Comparison of ENCODE assay signal across 23 mouse cellular contexts in genomic region chr16:73874991-73875390, GRCm38 (mm10).
DNase-seq lines count a peak whose midpoint lies in the region; ATAC-seq and TF ChIP-seq lines count a peak whose summit lies in the region.
"Had no signal": no experiment of that assay in that cellular context is flagged by ENCODE, and none has a peak within 500 bp of the region (broad histone marks: within the 10 kb centered on the region; RNA-seq: fewer than 3 reads in every experiment).

No protein-coding gene starts in this region.

- peak; percentile 98 for ATAC-seq in common myeloid progenitor, adult 5-6 weeks (replicated peaks; ENCODE audit: low read depth, poor library complexity, severe bottlenecking)
- ATAC-seq: activated CD4-positive, CD25-positive, alpha-beta regulatory T cell, adult 4 months; forebrain, embryonic 14.5 days; intestine, embryonic 15.5 days had no signal

- H3K9me3 ChIP-seq in heart, embryonic 10.5 days: no peaks in the 10 kb centered on the region
- H3K9me3 ChIP-seq in embryonic facial prominence, embryonic 10.5 days: no peaks in the 10 kb centered on the region
- H3K9me3 ChIP-seq: embryonic facial prominence, embryonic 13.5 days; hindbrain, embryonic 15.5 days; intestine, embryonic 15.5 days; kidney, embryonic 15.5 days; midbrain, embryonic 12.5 days; neural tube, embryonic 12.5 days had no signal

- peak; percentile 90 for DNase-seq in heart, adult 11 months
- DNase-seq in heart, embryonic 10.5 days (ENCODE audit: low spot score): no peak
- peak; percentile 30 for DNase-seq in lung, postnatal 36 days
- no peak for DNase-seq in lung, adult 2 months
- DNase-seq in thymus, postnatal 25 days: no peak
- DNase-seq in embryonic facial prominence, embryonic 10.5 days (ENCODE audit: low spot score): no peak
- DNase-seq: adrenal gland, postnatal 25 days; cerebellum, adult 8-10 months; gastrocnemius, postnatal 25 days; heart, postnatal 10 days; kidney, postnatal 4 days; layer of hippocampus, postnatal 36 days; lung, postnatal 14 days; right cerebral cortex, adult 18-20 months had no signal

- H3K27ac ChIP-seq in heart, embryonic 10.5 days: no peak overlapping the region
- no peak overlapping the region for H3K27ac ChIP-seq in embryonic facial prominence, embryonic 10.5 days (replicated peaks)
- H3K27ac ChIP-seq: embryonic facial prominence, embryonic 13.5 days; hindbrain, embryonic 15.5 days; intestine, embryonic 15.5 days; kidney, embryonic 15.5 days; midbrain, embryonic 12.5 days; neural tube, embryonic 12.5 days had no signal

- 81% methylated on average over 2 of the region's 2 CpGs for WGBS in heart, embryonic 10.5 days
- 61% methylated on average over 2 of the region's 2 CpGs for WGBS in lung, adult 2 months
- 87% methylated on average over 2 of the region's 2 CpGs for WGBS in embryonic facial prominence, embryonic 10.5 days

- no peak overlapping the region for H3K4me3 ChIP-seq in heart, embryonic 10.5 days
- H3K4me3 ChIP-seq in lung, adult 2 months (replicated peaks; ENCODE audit: extremely low read depth, low read depth, low read length): no peak overlapping the region
- no peak overlapping the region for H3K4me3 ChIP-seq in embryonic facial prominence, embryonic 10.5 days
- H3K4me3 ChIP-seq: embryonic facial prominence, embryonic 13.5 days; hindbrain, embryonic 15.5 days; intestine, embryonic 15.5 days; kidney, embryonic 15.5 days; midbrain, embryonic 12.5 days; neural tube, embryonic 12.5 days had no signal

- H3K27me3 ChIP-seq in heart, embryonic 10.5 days (ENCODE audit: insufficient read depth, poor library complexity, severe bottlenecking): no peaks in the 10 kb centered on the region
- no peaks in the 10 kb centered on the region for H3K27me3 ChIP-seq in embryonic facial prominence, embryonic 10.5 days (replicated peaks; ENCODE audit: low read depth, poor library complexity, severe bottlenecking)
- H3K27me3 ChIP-seq: embryonic facial prominence, embryonic 13.5 days; hindbrain, embryonic 15.5 days; intestine, embryonic 15.5 days; kidney, embryonic 15.5 days; midbrain, embryonic 12.5 days; neural tube, embryonic 12.5 days had no signal

- no peak for TF ChIP-seq CTCF in lung, adult 2 months (IDR thresholded peaks at IDR 0.05; ENCODE audit: insufficient read depth, low read length)

- no peak for TF ChIP-seq POLR2A in lung, adult 2 months (IDR thresholded peaks at IDR 0.05; ENCODE audit: borderline replicate concordance, extremely low read depth, low read depth, low read length)

- H3K36me3 ChIP-seq in heart, embryonic 10.5 days: no peaks in the 10 kb centered on the region
- H3K36me3 ChIP-seq in embryonic facial prominence, embryonic 10.5 days (replicated peaks): no peaks in the 10 kb centered on the region
- H3K36me3 ChIP-seq: embryonic facial prominence, embryonic 13.5 days; hindbrain, embryonic 15.5 days; intestine, embryonic 15.5 days; kidney, embryonic 15.5 days; midbrain, embryonic 12.5 days; neural tube, embryonic 12.5 days had no signal

- H3K4me1 ChIP-seq in heart, embryonic 10.5 days: no peaks in the 10 kb centered on the region
- H3K4me1 ChIP-seq in lung, adult 2 months (ENCODE audit: control insufficient read depth, insufficient read depth, low read length): no peaks in the 10 kb centered on the region
- H3K4me1 ChIP-seq in embryonic facial prominence, embryonic 10.5 days: no peaks in the 10 kb centered on the region
- H3K4me1 ChIP-seq: embryonic facial prominence, embryonic 13.5 days; hindbrain, embryonic 15.5 days; intestine, embryonic 15.5 days; midbrain, embryonic 12.5 days; neural tube, embryonic 12.5 days had no signal

Comparison
In these comparisons a context has a peak if more than half of its experiments do, and no peak if none do; other contexts are left out.
1. DNase-seq: peak in heart, adult 11 months (single experiment) and lung, postnatal 36 days (single experiment); none in heart, embryonic 10.5 days (single experiment), lung, adult 2 months (single experiment), thymus, postnatal 25 days (single experiment) and embryonic facial prominence, embryonic 10.5 days (single experiment).